Mouse (Mus musculus) lung, postnatal 0 days (tissue): Measurements from ENCODE around the gene Cdpf1. TPM values are rescaled to one million over a fixed set of nuclear protein-coding genes. Genes with fewer than 3 reads are reported as not detected.

Experiments used
- ATAC-seq: fragments of 200-750 bp; cut with Nextera tagmentation; 2 replicates; pipeline ENCODE4 v1.8.0; 2017; ENCODE audit warnings: moderate library complexity
- DNase-seq: peaks from one replicate; pipeline ENCODE4 v3.0.0-alpha.2; 2016; ENCODE audit warnings: low spot score
- H3K27ac ChIP-seq: fragments of 300-500 bp; sonication (generic); 2 replicates; pipeline ENCODE4 v1.5.1; 2014; ENCODE audit warnings: antibody characterized with exemption, mild to moderate bottlenecking, low read length, mixed read lengths
- H3K27me3 ChIP-seq: fragments of 300-500 bp; sonication (generic); replicated peaks from 2 replicates; pipeline ENCODE4 v1.6.1; 2014; ENCODE audit warnings: low read length, mixed read lengths; ENCODE audit not compliant: insufficient read depth
- H3K36me3 ChIP-seq: fragments of 300-500 bp; sonication (generic); 2 replicates; pipeline ENCODE4 v1.6.1; 2014; ENCODE audit warnings: low read length, mixed read lengths; ENCODE audit not compliant: insufficient read depth
- H3K4me1 ChIP-seq: fragments of 300-500 bp; sonication (generic); 2 replicates; pipeline ENCODE4 v1.6.1; 2014; ENCODE audit warnings: antibody characterized with exemption, low read depth, low read length, mixed read lengths; ENCODE audit not compliant: insufficient read depth
- H3K4me2 ChIP-seq: fragments of 300-500 bp; sonication (generic); replicated peaks from 2 replicates; pipeline ENCODE4 v1.6.1; 2014; ENCODE audit warnings: low read depth, mild to moderate bottlenecking, low read length, moderate library complexity, mixed read lengths
- H3K4me3 ChIP-seq: fragments of 300-500 bp; sonication (generic); 2 replicates; pipeline ENCODE4 v1.5.1; 2014; ENCODE audit warnings: low read depth, low read length
- H3K9ac ChIP-seq: fragments of 300-500 bp; sonication (generic); replicated peaks from 2 replicates; pipeline ENCODE4 v1.6.1; 2014; ENCODE audit warnings: low read depth, mild to moderate bottlenecking
- H3K9me3 ChIP-seq: fragments of 300-500 bp; sonication (generic); 2 replicates; pipeline ENCODE4 v1.6.1; 2016; ENCODE audit warnings: low read length, mixed read lengths
- CTCF ChIP-seq: IDR thresholded peaks from 2 replicates; pipeline ENCODE4 v1.5.1; 2016; ENCODE audit warnings: antibody characterized with exemption, mild to moderate bottlenecking
- EP300 ChIP-seq: IDR thresholded peaks from 2 replicates; pipeline ENCODE4 v1.6.1; 2016; ENCODE audit warnings: antibody characterized with exemption, mild to moderate bottlenecking, control low read depth
- WGBS: fragments of 180-500 bp; shearing (Covaris S2); extraction: QIAGEN DNeasy Blood & Tissue Kit; methylation state at CpG from one replicate; pipeline ENCODE4 v1.1.7; 2014; 5-methylcytosine and 5-hydroxymethylcytosine counted together
- polyA plus RNA-seq: library from polyadenylated mRNA; unstranded; fragments of >200 nt; fragmentation: Nextera tagmentation; extraction: Ambion mirVana; gene quantifications from 2 replicates; pipeline ENCODE4 v1.2.1, GENCODE M21; 2015

The Cdpf1 gene
- polyA plus RNA-seq, 1 experiment from 2014 or later, result 48.3 TPM

GRCm38 (mm10) chr15:85762761-85763160 lies 48.7 kb downstream of the Cdpf1 start:
- TF ChIP-seq CTCF (no peak), EP300 (no peak)
- no peak overlapping the region for H3K27ac ChIP-seq
- H3K9ac ChIP-seq, result no peak overlapping the region

GRCm38 (mm10) chr15:85757768-85758167 lies 53.7 kb downstream of the Cdpf1 start:
- Histone ChIP-seq H3K27ac (no peak overlapping the region), H3K4me1 (no peaks in the 10 kb centered on the region), H3K9me3 (0 out of 2 replicates have a peak, but pooled peaks cover 3% of the 10 kb centered on the region), H3K9ac (no peak overlapping the region), H3K4me3 (no peak overlapping the region), H3K4me2 (no peak overlapping the region), H3K36me3 (no peaks in the 10 kb centered on the region), H3K27me3 (no peaks in the 10 kb centered on the region)
- TF ChIP-seq CTCF (peak; percentile 41), EP300 (no peak)
- ATAC-seq (no peak), DNase-seq (no peak)
- WGBS, result 93% methylated on average over 3 of the region's 3 CpGs

More at GRCm38 (mm10) chr15:85762761-85763160, 48.7 kb downstream of the Cdpf1 start:
- H3K4me2 ChIP-seq, result no peak overlapping the region
- H3K36me3 ChIP-seq, result no peaks in the 10 kb centered on the region
- WGBS, result 73% methylated on average over 4 of the region's 4 CpGs
- no peaks in the 10 kb centered on the region for H3K4me1 ChIP-seq
- H3K27me3 ChIP-seq, result no peaks in the 10 kb centered on the region
- no peak for DNase-seq
- H3K4me3 ChIP-seq, result no peak overlapping the region
- H3K9me3 ChIP-seq, result 0 out of 2 replicates have a peak, but pooled peaks cover under 1% of the 10 kb centered on the region
- no peak for ATAC-seq

Other genes starting within 250 kb of the Cdpf1 start
- gene Wnt7b, start 229.2 kb downstream of the Cdpf1 start, polyA plus RNA-seq, result 11.3 and 14.9 TPM in 2 replicates
- gene Ppara, start 76.7 kb downstream of the Cdpf1 start, polyA plus RNA-seq, result 5.1 and 5.2 TPM in 2 replicates
- 0.04 and 0.08 TPM in 2 replicates for gene Pkdrej, start 10.0 kb upstream of the Cdpf1 start, polyA plus RNA-seq
- 8.7 and 9.1 TPM in 2 replicates for gene Ttc38, start 20.6 kb upstream of the Cdpf1 start, polyA plus RNA-seq
- gene Gtse1, start 48.0 kb upstream of the Cdpf1 start, polyA plus RNA-seq, result 1.5 and 2.3 TPM in 2 replicates
- 26.5 and 26.6 TPM in 2 replicates for gene Trmu, start 67.6 kb upstream of the Cdpf1 start, polyA plus RNA-seq
- 2.1 and 2.2 TPM in 2 replicates for gene Celsr1, start 222.1 kb upstream of the Cdpf1 start, polyA plus RNA-seq
- 9.9 and 11.1 TPM in 2 replicates for gene Gramd4, start 246.0 kb upstream of the Cdpf1 start, polyA plus RNA-seq